Mouse (Mus musculus) CD4-positive, CD25-positive, alpha-beta regulatory T cell, adult 4 months (primary cell): ENCODE measurements around the gene Ilkap. TPM values are rescaled to one million over a fixed set of nuclear protein-coding genes. Genes with fewer than 3 reads are reported as not detected.

Experiments
- ATAC-seq: one replicate; pipeline ENCODE4 v1.8.0; 2017
- polyA plus RNA-seq, 2 experiments: library from polyadenylated mRNA; unstranded; fragments of 100-300 nt; shearing (Covaris generic); gene quantifications; one replicate each; pipeline ENCODE4 v1.2.1; 2017

The Ilkap gene
- polyA plus RNA-seq, 2 experiments from 2014 or later = 30.3 to 36.3 TPM

GRCm38 (mm10) chr1:91413898-91414594 lies 15.4 kb upstream of the Ilkap start, which contains the start of gene Hes6:
Hes6 (minus strand) TSS chr1:91414038.
- peak; percentile 18 for ATAC-seq

GRCm38 (mm10) chr1:91413536-91413897 lies 14.9 kb upstream of the Ilkap start:
- peak; percentile 31 for ATAC-seq

GRCm38 (mm10) chr1:91413030-91413506 lies 14.5 kb upstream of the Ilkap start:
- peak; percentile 99 for ATAC-seq

GRCm38 (mm10) chr1:91412286-91413029 lies 13.8 kb upstream of the Ilkap start:
- peak; percentile 28 for ATAC-seq

GRCm38 (mm10) chr1:91411631-91412285 lies 13.1 kb upstream of the Ilkap start:
- ATAC-seq = no peak

GRCm38 (mm10) chr1:91407819-91408218 lies 9.2 kb upstream of the Ilkap start:
- ATAC-seq = no peak

GRCm38 (mm10) chr1:91405406-91406169 lies 7.0 kb upstream of the Ilkap start:
- ATAC-seq = peak; percentile 64

- no peak for ATAC-seq
These were observed 6.4 kb upstream of the Ilkap start for GRCm38 (mm10) chr1:91404976-91405375.

- no peak for ATAC-seq
These were observed 722 bp downstream of the Ilkap start for GRCm38 (mm10) chr1:91397927-91398259.

GRCm38 (mm10) chr1:91390369-91390768 lies 8.2 kb downstream of the Ilkap start:
- ATAC-seq = no peak

GRCm38 (mm10) chr1:91381091-91381471 lies 17.5 kb downstream of the Ilkap start:
- no peak for ATAC-seq

- ATAC-seq = peak; percentile 87
These were observed 18.0 kb downstream of the Ilkap start for GRCm38 (mm10) chr1:91380453-91381090.

- no peak for ATAC-seq
These were observed 25.2 kb downstream of the Ilkap start for GRCm38 (mm10) chr1:91373414-91373835.

- no peak for ATAC-seq
These were observed 28.6 kb downstream of the Ilkap start for GRCm38 (mm10) chr1:91370055-91370454.

- no peak for ATAC-seq
These were observed 29.2 kb downstream of the Ilkap start for GRCm38 (mm10) chr1:91369408-91369807.

- ATAC-seq = no peak
These were observed 31.3 kb downstream of the Ilkap start for GRCm38 (mm10) chr1:91367295-91367694.

- ATAC-seq = peak; percentile 77
These were observed 32.2 kb downstream of the Ilkap start, which contains the start of gene Erfe for GRCm38 (mm10) chr1:91366215-91367108. Erfe (plus strand) TSS chr1:91366430.

GRCm38 (mm10) chr1:91365816-91366214 lies 32.8 kb downstream of the Ilkap start:
- no peak for ATAC-seq

GRCm38 (mm10) chr1:91364822-91365644 lies 33.6 kb downstream of the Ilkap start:
- no peak for ATAC-seq

- no peak for ATAC-seq
These were observed 36.5 kb downstream of the Ilkap start for GRCm38 (mm10) chr1:91362113-91362512.
